Mouse (Mus musculus): ENCODE data around the gene Dock2. TPM values are rescaled to one million over a fixed set of nuclear protein-coding genes. Genes with fewer than 3 reads are reported as not detected.

Gene Dock2
- total RNA-seq, 2 experiments from 2014 or later = 3.8 to 3.9 TPM

DNA sequence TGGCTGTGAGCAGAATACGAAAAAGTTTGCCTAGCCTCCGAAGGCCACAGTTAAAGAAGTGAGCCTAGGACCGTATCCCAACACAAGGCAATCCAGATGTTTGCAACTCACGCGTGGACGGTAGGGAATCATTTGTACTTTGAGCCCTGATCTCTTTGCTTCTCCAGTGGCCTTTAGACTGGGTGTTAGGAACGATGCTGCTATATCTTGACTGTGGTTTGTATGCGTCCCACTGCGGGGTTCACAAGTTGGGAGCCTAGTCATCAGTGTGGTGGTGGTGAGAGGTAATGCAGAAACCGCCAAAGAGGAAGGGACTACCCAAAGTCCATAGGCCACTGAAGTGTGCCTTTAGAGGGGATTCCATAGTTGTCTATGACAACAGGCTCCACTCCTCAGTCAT lies 251.6 kb downstream of the Dock2 start:
- DNase-seq (ENCODE audit: low spot score in 2 of 2) = no peak

DNA sequence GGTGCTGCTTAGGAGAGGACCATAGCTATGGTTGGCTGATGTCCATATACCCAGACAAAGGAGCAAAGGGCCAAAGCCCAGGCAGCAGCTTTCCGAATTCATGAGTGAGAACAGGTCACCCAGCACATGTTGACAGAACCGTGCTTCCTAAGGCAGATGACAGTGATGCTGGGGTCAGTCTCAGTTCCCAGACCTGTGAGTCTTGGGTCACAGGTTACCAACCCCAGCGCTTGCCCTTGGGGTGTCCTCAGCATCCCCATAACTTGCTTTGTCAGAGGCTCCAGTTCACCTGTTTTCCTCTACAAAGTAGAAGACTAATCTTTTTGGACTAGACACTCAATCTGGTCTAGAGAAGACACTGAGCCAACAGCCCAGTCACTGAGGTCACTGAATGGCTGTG lies 252.7 kb downstream of the Dock2 start:
- no peak for DNase-seq (ENCODE audit: low spot score in 2 of 2)

DNA sequence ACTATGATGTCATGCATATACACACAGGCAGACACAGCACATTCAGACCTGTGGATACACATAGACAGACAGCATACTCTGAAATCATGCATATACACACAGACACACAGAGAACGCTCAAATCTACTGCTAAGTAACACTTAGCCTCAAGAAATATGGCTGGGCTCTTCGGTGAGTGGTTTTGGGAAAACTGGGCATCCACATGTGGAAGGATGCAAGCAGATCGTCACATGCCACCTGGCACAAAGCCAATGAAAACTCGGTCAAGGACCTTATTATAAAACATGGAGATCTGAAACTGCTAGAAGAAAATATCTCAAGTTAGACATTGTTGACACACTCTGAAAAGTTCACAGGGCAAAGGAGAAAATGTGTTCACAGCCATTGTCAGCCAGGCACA lies 255.7 kb downstream of the Dock2 start:
- no peak for DNase-seq (ENCODE audit: low spot score in 2 of 2)

DNA sequence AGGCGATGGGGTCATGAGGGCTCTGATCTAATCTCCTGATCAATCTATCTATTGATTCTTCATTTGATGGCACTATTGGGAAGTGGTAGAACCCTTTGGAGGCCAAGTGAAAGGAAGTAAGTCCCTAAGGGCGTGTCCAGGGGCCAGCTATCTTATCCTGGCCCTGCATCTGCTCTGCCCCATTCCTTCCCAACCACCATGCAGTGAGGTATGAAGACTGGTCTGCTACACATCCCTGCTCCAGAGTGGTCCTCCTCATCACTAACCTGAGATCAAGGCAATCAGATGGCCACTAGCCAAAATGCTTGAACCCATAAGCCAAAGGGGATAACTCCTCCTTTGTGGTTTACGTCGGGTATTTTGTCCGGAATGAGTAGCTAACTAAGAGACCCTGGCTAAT lies 256.5 kb downstream of the Dock2 start:
- no peak for DNase-seq (ENCODE audit: low spot score in 2 of 2)

DNA sequence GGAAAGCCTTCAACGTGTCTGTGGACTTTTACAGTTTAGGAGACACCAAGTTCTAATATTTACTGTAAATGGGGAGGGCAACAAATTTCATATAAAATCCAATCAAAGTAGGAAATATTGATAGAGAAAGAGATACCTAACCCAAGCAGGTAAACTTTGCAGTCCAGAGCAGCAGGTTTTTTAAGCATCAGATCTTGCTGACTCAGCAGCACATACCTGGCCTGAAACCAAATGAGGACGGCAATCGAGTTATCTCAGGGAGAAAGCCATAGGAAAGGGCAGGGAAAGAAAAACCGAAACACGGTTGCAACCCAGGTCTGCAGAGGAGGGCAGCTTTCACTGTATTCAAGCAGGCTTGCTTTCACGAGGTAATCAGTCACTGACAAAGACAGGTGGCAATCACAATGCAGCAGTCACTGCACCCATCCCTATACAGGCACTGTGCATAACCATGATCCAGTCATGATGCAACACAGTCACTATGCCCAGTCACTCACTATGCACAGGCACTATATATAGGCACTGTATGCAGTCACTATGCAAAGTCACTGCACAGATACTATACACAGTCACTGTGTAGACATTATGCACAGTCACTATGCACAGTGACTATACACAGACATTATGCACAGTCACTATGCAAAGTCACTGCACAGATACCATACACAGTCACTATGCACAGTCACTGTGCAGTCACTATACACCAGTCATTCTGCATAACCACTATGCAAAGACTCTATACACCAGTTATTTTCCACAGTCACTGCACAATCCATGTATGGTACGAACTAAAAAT lies 258.4 kb downstream of the Dock2 start:
- no peak for DNase-seq (ENCODE audit: low spot score in 2 of 2)

DNA sequence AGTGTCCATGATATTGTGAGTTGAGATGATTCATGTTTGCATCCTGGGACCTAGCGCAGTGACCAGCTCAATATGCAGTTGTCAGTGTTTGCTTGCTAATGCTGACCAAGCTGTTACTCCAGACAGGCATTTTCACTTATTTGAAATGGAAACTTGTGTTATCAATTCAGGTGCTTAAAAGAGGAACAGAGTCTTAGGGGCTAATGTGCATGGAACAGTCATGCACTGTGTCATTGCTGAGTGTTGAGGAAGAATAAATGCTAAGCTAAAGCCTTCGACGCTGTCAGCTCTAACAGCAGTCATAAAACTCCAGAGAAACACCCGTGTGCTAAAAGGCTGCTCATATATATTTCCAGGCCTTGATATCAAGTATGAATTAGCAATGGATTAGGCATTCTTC lies 259.1 kb downstream of the Dock2 start:
- DNase-seq (ENCODE audit: low spot score in 2 of 2) = no peak

DNA sequence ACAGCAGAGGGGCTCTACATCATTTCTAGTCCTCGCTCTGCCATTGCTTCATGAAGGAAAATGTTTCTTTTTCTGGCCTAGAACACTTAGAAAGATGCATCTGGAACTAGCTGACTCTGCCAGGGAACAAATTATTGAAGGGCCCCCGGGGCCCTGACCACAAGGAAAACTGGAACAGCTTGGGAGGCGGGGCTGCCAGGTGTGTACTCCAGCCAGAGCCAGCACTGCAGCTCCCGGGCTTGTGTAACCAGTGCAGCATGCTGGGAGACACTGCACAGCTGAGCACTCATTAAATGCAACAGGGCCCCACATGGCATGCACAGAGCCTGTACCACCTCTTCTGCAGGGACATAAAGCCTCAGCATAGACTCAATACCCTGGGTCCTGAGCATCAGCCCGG lies 265.1 kb downstream of the Dock2 start:
- no peak for DNase-seq (ENCODE audit: low spot score in 2 of 2)

DNA sequence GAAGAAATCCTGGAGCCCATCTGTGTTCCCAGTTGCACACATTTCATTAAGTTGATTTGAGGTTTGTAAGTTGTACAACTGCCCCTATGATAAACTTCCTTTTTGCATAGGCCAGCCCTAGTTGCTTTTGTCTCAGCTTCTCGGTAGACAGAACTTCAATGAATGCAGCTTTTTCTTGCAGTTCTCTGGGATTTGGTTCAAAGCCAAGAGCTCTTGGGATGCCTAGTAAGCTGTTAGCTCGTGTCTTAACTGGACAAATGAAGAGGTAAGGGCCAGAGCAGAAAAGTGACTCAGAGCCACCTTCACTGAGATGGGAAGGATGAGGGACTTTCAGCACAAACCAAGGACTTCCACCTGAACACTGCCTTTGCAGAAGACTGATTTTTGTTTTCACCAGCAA lies 266.7 kb downstream of the Dock2 start:
- DNase-seq (ENCODE audit: low spot score in 2 of 2) = no peak

DNA sequence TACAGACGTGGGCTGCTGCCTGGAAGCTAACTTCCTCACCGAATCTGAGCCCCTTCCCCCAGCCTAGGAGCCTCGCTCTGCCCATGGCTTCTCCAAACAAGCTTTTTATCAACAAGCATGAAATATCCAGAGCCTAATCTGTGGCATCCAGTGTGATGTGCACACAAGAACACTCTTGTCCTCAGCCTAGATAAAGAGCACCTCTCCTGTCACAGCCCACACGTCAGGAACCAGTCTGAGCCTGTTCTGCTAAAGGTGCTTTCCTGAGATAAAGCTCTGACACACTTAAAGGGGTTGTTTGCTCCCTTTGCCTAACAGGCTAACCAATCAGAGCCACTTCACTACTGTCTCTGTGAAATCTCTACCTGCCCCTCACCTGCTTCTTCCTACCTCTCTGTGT lies 268.4 kb downstream of the Dock2 start:
- no peak for DNase-seq (ENCODE audit: low spot score in 2 of 2)

DNA sequence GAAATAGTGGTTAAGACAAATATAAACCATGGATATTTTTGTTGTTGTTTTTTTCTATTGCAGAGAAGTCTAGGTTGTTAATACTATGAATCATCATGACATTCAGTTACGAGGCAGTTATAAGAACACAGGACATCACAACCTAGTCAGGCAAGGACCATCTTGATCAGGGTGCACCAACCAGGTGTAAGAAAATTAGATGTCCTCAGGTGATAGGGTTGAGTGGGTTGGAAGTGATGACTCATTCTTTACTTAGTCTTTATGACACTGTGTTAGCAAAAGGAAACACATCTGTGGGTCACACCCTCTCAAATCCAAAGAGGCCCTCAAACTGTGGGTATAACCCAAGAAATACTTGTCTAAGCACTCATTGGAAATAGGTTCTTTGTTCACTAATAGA lies 277.3 kb downstream of the Dock2 start:
- no peak for DNase-seq (ENCODE audit: low spot score in 2 of 2)

DNA sequence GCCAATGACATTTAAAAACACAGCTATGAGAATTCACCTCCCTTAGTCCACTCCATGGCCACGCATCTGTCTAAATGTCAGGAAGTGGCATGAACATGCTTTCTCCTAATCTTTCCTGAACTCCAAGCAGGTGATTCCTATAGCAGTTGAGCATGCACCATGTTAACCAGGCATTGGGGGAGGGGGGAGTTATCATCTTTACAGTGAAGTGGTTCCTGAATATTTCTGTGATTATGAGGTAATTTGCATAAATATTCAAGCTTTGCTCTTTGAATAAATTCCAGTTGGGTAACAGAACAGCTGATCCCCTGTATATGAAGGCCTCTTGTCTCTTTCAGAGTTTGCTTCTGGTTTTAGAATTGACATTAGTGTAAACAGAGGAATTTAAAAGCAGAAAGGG lies 284.0 kb downstream of the Dock2 start:
- no peak for DNase-seq (ENCODE audit: low spot score in 2 of 2)

DNA sequence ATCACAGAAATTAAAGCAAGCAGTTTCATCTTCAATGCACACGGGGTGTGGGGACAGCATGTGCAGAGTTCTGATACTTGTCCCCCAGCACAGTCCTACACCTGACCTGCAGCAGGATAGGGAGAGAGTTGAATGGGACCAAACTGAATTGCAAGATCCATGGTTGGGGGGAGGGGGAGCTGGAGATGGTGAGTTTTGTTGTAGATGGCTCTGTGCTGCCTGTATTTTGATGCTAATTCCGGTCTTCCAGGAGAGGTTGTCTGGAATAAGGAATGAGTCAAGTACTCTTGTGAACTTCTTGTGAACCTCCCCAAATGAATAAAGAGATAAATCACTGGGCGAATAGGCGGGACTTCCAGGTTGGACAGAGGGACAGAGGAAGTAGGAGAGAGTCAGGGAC lies 289.0 kb downstream of the Dock2 start:
- DNase-seq (ENCODE audit: low spot score in 2 of 2) = no peak

DNA sequence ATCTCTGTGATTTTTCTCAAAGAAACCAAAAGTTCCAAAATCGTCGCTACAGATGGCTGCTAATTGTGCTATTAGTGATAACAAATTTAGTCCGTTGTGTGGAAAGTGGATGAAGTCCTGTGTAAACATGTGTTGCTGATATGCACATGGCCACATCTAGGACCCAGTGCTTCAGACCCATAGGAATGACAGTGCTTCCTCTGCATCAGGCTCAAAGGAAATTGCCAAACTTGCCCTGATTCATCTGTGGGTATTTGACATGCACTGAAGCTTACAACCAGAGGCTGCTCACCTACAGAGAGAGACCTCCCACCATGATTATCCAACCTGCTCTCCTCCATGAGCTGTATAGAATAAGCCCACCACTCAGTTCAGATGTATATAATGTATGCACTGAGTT lies 290.7 kb downstream of the Dock2 start:
- DNase-seq (ENCODE audit: low spot score in 2 of 2) = no peak

DNA sequence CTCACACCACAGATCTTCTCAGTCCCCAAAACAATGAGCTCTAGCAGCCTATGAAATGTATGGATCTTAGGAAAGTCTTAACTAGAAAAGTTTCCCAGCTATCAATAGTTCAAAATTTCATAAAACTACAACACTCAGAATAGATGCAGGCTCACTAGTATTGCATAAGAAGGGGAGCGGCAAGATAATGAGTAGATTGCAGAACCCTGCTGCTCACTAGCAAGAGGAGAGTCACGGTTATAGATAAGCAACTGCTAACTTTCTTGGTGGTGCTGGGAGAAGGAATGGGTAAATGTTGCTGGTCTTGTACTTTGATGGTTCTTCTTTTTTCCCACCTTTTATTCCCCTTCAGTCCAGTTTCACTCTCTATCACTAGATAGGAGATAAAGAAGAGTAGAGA lies 291.5 kb downstream of the Dock2 start:
- no peak for DNase-seq (ENCODE audit: low spot score in 2 of 2)

DNA sequence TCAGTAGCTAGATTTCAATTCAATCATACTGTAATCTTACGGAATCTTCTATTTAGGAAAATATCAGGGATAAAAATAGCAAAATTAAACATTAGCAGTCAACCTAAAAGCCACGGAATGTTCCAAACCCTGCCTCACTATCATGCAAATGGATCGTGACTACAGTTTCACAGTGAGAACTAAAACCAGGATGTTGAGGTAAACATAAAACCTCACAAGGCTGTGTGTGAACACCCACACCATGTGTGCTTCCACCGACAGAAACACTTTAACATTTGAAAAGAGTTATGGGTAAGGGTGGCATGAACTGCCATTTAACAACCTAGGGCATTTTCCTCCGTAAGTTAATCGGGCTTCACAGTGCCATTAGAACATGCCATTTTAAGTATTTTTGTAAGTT lies 294.1 kb downstream of the Dock2 start:
- DNase-seq (ENCODE audit: low spot score in 2 of 2) = no peak

DNA sequence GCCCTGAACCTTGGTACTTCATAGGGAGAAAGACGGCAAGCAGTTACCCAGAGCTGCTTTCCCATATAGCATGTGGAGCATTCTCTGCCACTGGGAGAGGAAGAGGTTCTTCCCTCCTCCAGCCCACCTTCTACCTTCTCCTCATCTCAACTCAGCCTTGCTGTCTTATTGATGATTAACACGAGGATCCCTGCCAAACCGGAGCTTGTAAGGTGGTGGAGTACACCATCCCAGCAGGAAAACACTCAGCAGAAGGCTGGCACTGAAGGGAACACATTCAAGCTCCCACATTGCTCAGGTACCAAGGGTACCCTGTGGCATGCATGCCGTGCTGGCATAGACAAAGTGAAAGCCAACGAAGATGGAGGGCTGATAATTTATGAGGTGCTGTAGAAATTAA lies 304.4 kb downstream of the Dock2 start:
- no peak for DNase-seq (ENCODE audit: low spot score in 2 of 2)

DNA sequence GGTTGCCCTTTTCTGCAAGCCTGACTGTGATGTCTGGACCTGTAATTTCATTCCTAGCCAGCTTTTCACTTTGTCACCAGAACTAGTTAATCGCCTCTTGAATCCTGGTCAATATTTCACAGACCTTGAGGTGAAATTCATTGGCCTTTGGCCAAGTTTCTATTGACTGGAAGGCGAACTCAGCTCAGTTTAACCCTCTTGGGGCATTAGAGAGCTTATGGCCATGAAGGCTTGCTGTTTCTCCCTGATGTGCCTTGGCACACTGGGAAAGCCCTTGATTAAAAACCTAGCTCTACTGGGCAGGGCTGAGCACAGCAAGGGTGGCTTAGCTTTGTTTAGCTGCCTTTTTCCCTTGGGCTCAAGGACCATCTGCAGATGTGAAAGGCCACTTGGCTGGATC lies 313.9 kb downstream of the Dock2 start:
- no peak for DNase-seq (ENCODE audit: low spot score in 2 of 2)

DNA sequence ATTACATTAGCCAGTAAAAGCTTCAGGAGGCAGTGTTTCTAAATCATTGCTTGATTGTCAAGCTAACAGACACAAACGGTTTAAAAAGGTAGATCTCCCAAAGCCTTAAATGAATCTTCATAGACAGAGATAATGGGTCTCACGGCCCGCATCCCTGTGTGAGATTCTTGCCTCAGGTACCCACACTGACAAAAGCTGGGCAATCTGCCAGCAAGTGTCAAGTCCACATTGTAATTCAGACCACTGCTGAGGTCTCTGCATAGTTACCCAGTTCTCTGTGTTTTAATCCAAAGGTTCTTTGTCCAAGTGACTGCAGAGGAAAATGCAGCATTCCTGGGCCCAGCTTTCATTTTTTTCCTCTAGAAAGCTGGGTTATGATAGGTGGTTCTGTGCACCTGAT lies 315.1 kb downstream of the Dock2 start:
- no peak for DNase-seq (ENCODE audit: low spot score in 2 of 2)

DNA sequence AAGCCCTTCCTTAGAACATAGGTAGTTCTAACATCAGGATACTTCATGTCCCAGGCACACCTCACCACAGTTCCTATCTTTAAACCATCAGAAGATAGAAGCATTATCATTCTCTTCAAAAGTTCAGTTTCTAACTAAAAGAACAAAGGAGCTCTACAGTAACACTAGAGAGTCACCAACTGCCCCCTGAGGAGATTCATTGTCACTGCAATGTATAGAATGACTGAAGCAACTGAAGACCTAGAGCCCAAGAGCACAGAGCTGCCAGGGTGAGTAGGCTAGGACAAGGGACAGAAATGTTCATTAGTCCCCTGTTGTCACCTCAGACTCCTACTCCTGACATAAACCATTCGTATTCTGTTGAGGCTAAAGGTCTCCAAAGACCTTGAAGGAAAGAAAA lies 316.6 kb downstream of the Dock2 start:
- DNase-seq (ENCODE audit: low spot score in 2 of 2) = no peak

DNA sequence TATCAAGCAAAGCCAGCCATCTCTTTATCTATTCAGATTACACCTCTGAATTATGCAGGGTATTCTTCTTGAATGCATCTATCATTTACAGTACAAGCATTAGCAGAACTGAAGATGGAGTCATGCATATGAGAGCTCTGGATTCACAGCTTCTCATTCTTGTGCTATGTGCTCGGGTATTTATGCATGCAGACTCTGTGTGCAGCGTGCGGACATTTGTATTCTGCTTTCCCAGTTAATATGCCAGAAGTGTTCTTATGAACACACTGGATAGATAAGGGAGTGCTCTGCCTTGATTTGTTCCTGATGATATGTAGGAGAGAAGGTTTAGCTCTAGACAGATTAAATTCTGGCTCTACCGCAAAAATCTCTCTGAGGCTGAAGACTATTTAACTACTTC lies 333.7 kb downstream of the Dock2 start:
- no peak for DNase-seq (ENCODE audit: low spot score in 2 of 2)

DNA sequence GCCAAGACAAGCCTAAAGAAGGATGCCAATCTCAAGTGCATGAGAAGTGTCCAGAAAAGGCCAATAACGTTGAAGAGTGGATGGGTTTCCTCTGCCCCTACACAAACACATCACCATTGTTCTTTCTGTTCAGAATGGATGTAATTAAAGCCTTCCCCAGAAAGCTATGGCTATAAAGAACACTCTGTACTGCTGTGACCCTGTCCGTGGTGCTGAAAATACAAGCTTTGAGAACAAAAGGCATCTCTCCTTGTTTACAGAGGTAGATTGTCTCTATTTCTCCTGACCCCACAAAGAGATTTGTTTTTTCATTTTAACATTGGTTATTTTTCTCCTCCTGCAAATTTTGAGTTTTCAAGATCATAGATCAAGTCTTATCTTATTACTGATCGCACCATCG lies 335.8 kb downstream of the Dock2 start:
- DNase-seq (ENCODE audit: low spot score in 2 of 2) = peak in 1 of 2 experiments; percentile 19

DNA sequence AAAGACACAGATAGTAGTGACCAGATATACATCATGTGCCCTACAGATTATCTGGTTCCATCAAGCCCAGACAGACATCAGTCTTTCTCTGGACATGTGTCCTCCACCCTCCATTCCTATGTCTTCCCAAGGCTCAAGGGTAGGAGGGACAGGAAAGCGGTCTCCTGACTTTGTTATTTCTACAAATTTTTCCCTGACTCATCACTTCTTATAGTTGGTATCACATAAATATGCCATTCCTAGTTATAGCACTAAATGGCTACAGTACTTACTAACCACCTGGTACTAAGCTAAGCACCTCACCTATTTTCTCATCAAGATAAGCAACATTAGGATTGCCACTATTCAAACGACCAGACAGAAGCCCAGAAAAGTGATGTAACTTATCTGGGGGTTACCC lies 345.3 kb downstream of the Dock2 start:
- DNase-seq (ENCODE audit: low spot score in 2 of 2) = no peak

DNA sequence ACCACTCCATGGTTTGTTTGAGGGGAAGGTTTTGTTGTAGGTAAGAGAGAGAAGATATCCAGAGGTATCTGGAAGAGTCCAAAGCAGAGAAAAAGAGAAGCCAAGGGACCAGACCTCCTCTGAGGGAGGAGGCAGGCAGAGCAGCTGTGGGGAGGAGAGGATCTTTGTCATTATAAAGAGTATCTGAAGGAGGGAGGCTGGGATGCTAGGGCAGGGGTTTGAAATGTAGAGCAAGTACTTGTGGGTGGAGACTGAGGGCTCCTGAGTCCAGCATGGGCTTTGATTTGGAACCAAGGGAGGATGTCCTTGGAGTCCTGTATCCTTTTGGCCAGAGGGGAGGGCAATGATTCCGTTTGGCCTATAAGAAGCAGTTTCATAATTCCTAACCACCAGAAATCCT lies 346.2 kb downstream of the Dock2 start:
- no peak for DNase-seq (ENCODE audit: low spot score in 2 of 2)

DNA sequence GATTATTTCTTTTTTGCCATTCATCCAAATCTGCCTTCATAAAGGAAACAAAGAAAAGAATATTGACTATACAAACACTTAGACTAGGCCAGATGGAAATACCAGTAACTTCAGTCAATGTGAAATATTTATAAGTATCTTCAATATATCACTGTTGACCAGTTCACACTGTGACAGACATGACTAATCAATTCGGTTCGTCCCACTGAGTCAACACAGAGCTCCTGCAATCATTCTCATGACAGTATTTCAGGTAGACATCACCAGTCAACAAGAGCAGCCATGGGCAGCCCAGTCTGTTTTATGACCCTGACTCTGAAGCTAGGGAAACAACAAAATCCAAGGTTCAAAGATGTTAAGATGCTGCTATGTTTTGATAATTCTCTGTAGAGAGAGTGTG lies 351.7 kb downstream of the Dock2 start:
- no peak for DNase-seq (ENCODE audit: low spot score in 2 of 2)
